Mouse (Mus musculus): Measurements from ENCODE around the gene Tasp1. TPM values are rescaled to one million over a fixed set of nuclear protein-coding genes. Genes with fewer than 3 reads are reported as not detected.

Tasp1 gene
- total RNA-seq, 1 experiment from 2014 or later = 14.4 TPM

- no peak for ATAC-seq (replicated peaks; ENCODE audit: insufficient number of reproducible peaks, low FRiP score, low TSS enrichment, poor library complexity, severe bottlenecking)
Measured at GRCm38 (mm10) chr2:139817275-139817674, 249.3 kb downstream of the Tasp1 start.

- no peak for ATAC-seq (replicated peaks; ENCODE audit: insufficient number of reproducible peaks, low FRiP score, low TSS enrichment, poor library complexity, severe bottlenecking)
Measured at GRCm38 (mm10) chr2:139807887-139808286, 258.7 kb downstream of the Tasp1 start.

GRCm38 (mm10) chr2:139804041-139804440 is 262.6 kb downstream of the Tasp1 start:
- no peak for ATAC-seq (replicated peaks; ENCODE audit: insufficient number of reproducible peaks, low FRiP score, low TSS enrichment, poor library complexity, severe bottlenecking)

GRCm38 (mm10) chr2:139792345-139793120 is 274.1 kb downstream of the Tasp1 start:
- ATAC-seq (replicated peaks; ENCODE audit: insufficient number of reproducible peaks, low FRiP score, low TSS enrichment, poor library complexity, severe bottlenecking) = no peak

- ATAC-seq (replicated peaks; ENCODE audit: insufficient number of reproducible peaks, low FRiP score, low TSS enrichment, poor library complexity, severe bottlenecking) = no peak
Measured at GRCm38 (mm10) chr2:139788658-139789057, 277.9 kb downstream of the Tasp1 start.

- ATAC-seq (replicated peaks; ENCODE audit: insufficient number of reproducible peaks, low FRiP score, low TSS enrichment, poor library complexity, severe bottlenecking) = no peak
Measured at GRCm38 (mm10) chr2:139784946-139785345, 281.7 kb downstream of the Tasp1 start.

- ATAC-seq (replicated peaks; ENCODE audit: insufficient number of reproducible peaks, low FRiP score, low TSS enrichment, poor library complexity, severe bottlenecking) = no peak
Measured at GRCm38 (mm10) chr2:139784465-139784864, 282.1 kb downstream of the Tasp1 start.

Other genes starting within 250 kb of the Tasp1 start
- gene Gm17374, start 85.2 kb upstream of the Tasp1 start, total RNA-seq (2017) = not detected in 3 replicates
- 54.4 to 62.5 TPM (median 54.8 TPM) in 3 replicates for gene Esf1, start 103.8 kb upstream of the Tasp1 start, total RNA-seq (2017)
- gene Ndufaf5, start 103.8 kb upstream of the Tasp1 start, total RNA-seq (2017) = 9.9 to 14.1 TPM (median 13.9 TPM) in 3 replicates